Mouse (Mus musculus) thymus, adult 2 months (tissue): ENCODE data around the gene Trmo. TPM values are rescaled to one million over a fixed set of nuclear protein-coding genes. Genes with fewer than 3 reads are reported as not detected.

Experiments used
- DNase-seq: peaks from one replicate; pipeline ENCODE4 v3.0.0; 2021
- H3K27ac ChIP-seq: fragments of 200-500 bp; 2 replicates; pipeline ENCODE4 v1.5.1; 2012; ENCODE audit warnings: low read length, control low read depth; ENCODE audit not compliant: control insufficient read depth, insufficient read depth
- H3K27me3 ChIP-seq: fragments of 200-500 bp; 2 replicates; pipeline ENCODE4 v1.6.1; 2012; ENCODE audit warnings: mild to moderate bottlenecking, low read length, moderate library complexity, mixed read lengths; ENCODE audit not compliant: control insufficient read depth, insufficient read depth
- H3K36me3 ChIP-seq: fragments of 200-500 bp; 2 replicates; pipeline ENCODE4 v1.6.1; 2012; ENCODE audit warnings: mild to moderate bottlenecking, low read length, moderate library complexity; ENCODE audit not compliant: control insufficient read depth, insufficient read depth
- H3K4me1 ChIP-seq: fragments of 200-500 bp; replicated peaks from 2 replicates; pipeline ENCODE4 v1.6.1; 2012; ENCODE audit warnings: low read length; ENCODE audit not compliant: control insufficient read depth, insufficient read depth
- H3K4me3 ChIP-seq: fragments of 200-500 bp; 2 replicates; pipeline ENCODE4 v1.5.1; 2012; ENCODE audit warnings: mild to moderate bottlenecking, low read length, control low read depth, moderate library complexity; ENCODE audit not compliant: control insufficient read depth, insufficient read depth
- CTCF ChIP-seq: fragments of 200-500 bp; IDR thresholded peaks from 2 replicates; pipeline ENCODE4 v1.5.1; 2012; ENCODE audit warnings: mild to moderate bottlenecking, control low read depth, low read length, moderate library complexity, borderline replicate concordance; ENCODE audit not compliant: control insufficient read depth, poor library complexity, insufficient read depth; ENCODE audit errors: extremely low read depth
- POLR2A ChIP-seq: fragments of 200-500 bp; IDR thresholded peaks from 2 replicates; pipeline ENCODE4 v1.6.1; 2012; ENCODE audit warnings: mild to moderate bottlenecking, low read length, control low read depth, moderate library complexity; ENCODE audit not compliant: control insufficient read depth, poor library complexity, insufficient read depth; ENCODE audit errors: extremely low read depth
- WGBS: fragments of 180-500 bp; shearing (Covaris S2); methylation state at CpG from one replicate; pipeline ENCODE4 v1.1.7; 2018; 5-methylcytosine and 5-hydroxymethylcytosine counted together
- polyA plus RNA-seq: library from polyadenylated mRNA; depleted of rRNA; stranded (reverse); fragments of >200 nt; gene quantifications from 2 replicates; pipeline ENCODE4 v1.2.3, GENCODE M21; 2012

Trmo gene
- polyA plus RNA-seq, 1 experiment: 13.5 TPM

GRCm38 (mm10) chr4:46347141-46347540 is 42.1 kb downstream of the Trmo start:
- H3K4me1 ChIP-seq: peaks cover 17% of the 10 kb centered on the region
- TF ChIP-seq CTCF (no peak), POLR2A (no peak)
- no peak for DNase-seq
- no peak overlapping the region for H3K4me3 ChIP-seq
- H3K27me3 ChIP-seq: peaks cover 50% of the 10 kb centered on the region
- WGBS: 16% methylated on average over 4 of the region's 4 CpGs
- no peaks in the 10 kb centered on the region for H3K36me3 ChIP-seq
- H3K27ac ChIP-seq: no peak overlapping the region

DNA sequence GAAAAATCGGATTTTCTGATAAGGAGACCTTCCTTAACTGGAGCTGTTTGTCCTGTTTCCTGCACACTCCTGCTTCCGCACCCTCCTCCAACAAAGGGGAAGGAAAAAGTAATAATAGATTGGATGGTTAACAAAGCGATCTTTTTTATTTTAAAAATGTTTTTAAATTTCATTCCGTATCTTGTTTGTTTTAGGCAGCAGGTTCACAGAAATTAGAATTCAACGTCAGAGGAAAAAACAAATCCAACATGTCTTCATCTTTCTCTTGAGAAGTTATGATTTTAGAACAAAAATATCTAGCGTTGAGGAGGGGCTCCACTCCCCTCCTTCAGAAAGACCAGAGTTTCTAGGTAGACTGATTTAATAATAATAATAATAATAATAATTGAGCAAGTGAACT is 43.0 kb downstream of the Trmo start:
- Histone ChIP-seq H3K27me3 (peaks cover 51% of the 10 kb centered on the region), H3K36me3 (no peaks in the 10 kb centered on the region), H3K27ac (no peak overlapping the region), H3K4me1 (peaks cover 17% of the 10 kb centered on the region), H3K4me3 (no peak overlapping the region)
- 37% methylated on average over 6 of the region's 6 CpGs for WGBS
- TF ChIP-seq POLR2A (no peak), CTCF (no peak)
- no peak for DNase-seq

- Histone ChIP-seq H3K36me3 (no peaks in the 10 kb centered on the region), H3K4me1 (peaks cover 17% of the 10 kb centered on the region), H3K4me3 (no peak overlapping the region), H3K27me3 (peaks cover 52% of the 10 kb centered on the region), H3K27ac (no peak overlapping the region)
- no peak for DNase-seq
- TF ChIP-seq CTCF (no peak), POLR2A (no peak)
- WGBS: 36% methylated on average over 3 of the region's 3 CpGs
These were observed 43.5 kb downstream of the Trmo start for GRCm38 (mm10) chr4:46345773-46346100.

GRCm38 (mm10) chr4:46345056-46345772 is 44.0 kb downstream of the Trmo start:
- Histone ChIP-seq H3K27me3 (peaks cover 57% of the 10 kb centered on the region), H3K27ac (no peak overlapping the region), H3K36me3 (no peaks in the 10 kb centered on the region), H3K4me1 (peaks cover 17% of the 10 kb centered on the region), H3K4me3 (peak overlapping the region; percentile 35; the same call in 1 of the 2 replicates)
- WGBS: 12% methylated on average over 63 of the region's 67 CpGs
- DNase-seq: no peak
- no peak for TF ChIP-seq POLR2A

DNA sequence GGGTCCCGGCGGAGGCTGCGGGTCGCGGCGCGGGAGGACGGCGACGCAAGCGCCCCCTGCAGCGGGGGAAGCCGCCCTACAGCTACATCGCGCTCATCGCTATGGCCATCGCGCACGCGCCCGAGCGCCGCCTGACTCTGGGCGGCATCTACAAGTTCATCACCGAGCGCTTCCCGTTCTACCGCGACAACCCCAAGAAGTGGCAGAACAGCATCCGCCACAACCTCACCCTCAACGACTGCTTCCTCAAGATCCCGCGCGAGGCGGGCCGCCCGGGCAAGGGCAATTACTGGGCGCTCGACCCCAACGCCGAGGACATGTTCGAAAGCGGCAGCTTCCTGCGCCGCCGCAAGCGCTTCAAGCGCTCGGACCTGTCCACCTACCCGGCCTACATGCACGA is 44.9 kb downstream of the Trmo start:
- Histone ChIP-seq H3K27me3 (peaks cover 53% of the 10 kb centered on the region), H3K4me1 (peaks cover 17% of the 10 kb centered on the region), H3K27ac (no peak overlapping the region), H3K36me3 (no peaks in the 10 kb centered on the region), H3K4me3 (peak overlapping the region; percentile 35)
- no peak for TF ChIP-seq CTCF
- no peak for TF ChIP-seq POLR2A
- 2% methylated on average over 50 of the region's 51 CpGs for WGBS
- DNase-seq: no peak

DNA sequence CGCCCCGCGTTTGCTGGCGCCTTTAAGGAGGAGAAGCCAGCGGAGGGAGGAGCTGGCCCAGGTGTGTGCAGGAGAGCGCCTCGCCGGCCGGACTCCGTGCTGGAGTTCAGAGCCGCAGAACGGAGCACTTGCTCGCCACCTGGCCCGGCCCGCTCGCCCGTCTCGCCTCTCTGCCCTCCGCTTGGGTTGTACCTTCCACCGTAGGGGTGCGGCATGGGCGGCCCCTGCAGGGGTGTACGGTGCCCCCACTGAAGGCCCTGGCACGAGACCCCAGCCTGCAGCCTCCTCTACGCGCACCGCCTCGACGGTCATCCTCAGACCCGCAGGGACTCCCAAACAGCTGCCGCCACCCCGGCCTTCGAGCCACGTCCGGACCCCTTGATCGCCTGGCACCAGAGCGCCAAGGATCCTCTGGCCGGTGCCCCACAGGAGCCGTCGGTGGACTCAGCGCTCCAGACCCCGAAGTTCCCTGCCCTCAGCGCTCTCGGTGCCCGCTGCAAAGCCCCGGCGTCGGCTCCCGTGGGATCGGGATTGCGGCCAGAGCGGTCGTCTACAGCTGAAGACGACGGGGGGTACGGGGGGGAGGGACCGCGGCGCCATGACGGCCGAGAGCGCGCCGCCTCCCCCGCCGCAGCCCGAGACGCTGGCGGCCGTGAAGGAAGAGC is 45.5 kb downstream of the Trmo start, which contains the start of gene Foxe1:
TSS of gene Foxe1 (plus strand) at position 14 of the 665 bp plus-strand sequence.
- 8% methylated on average over 67 of the region's 70 CpGs for WGBS
- no peak for DNase-seq
- Histone ChIP-seq H3K27me3 (peaks cover 57% of the 10 kb centered on the region), H3K4me1 (peaks cover 17% of the 10 kb centered on the region), H3K36me3 (no peaks in the 10 kb centered on the region), H3K4me3 (peak within 1 kb of the TSS; percentile 35), H3K27ac (no peak within 1 kb of the TSS)
- TF ChIP-seq CTCF: no peak
- TF ChIP-seq POLR2A: no peak
